Mouse (Mus musculus) hindbrain, embryonic 14.5 days (tissue): ENCODE data around the gene Sept1. TPM values are rescaled to one million over a fixed set of nuclear protein-coding genes. Genes with fewer than 3 reads are reported as not detected.
"Not testable (repeated sequence)": the region's sequence is repeated elsewhere in the genome, so short reads cannot be mapped to it uniquely, and the experiment has no call there.

Experiments used
- ATAC-seq: fragments of 200-750 bp; cut with Nextera tagmentation; 2 replicates; pipeline ENCODE4 v1.8.0; 2017; ENCODE audit warnings: moderate number of reproducible peaks, mild to moderate bottlenecking, moderate TSS enrichment, moderate library complexity; ENCODE audit not compliant: low FRiP score
- DNase-seq: peaks from one replicate; pipeline ENCODE4 v3.0.0-alpha.2; 2015; ENCODE audit warnings: low spot score
- H3K27ac ChIP-seq: fragments of 300-500 bp; sonication (generic); 2 replicates; pipeline ENCODE4 v1.5.1; 2014; ENCODE audit warnings: mild to moderate bottlenecking, moderate library complexity
- H3K27me3 ChIP-seq: fragments of 300-500 bp; sonication (generic); 2 replicates; pipeline ENCODE4 v1.6.1; 2014; ENCODE audit warnings: mild to moderate bottlenecking, low read length, mixed read lengths; ENCODE audit not compliant: control insufficient read depth, insufficient read depth
- H3K36me3 ChIP-seq: fragments of 300-500 bp; sonication (generic); replicated peaks from 2 replicates; pipeline ENCODE4 v1.6.1; 2014; ENCODE audit not compliant: control insufficient read depth, insufficient read depth
- H3K4me1 ChIP-seq: fragments of 300-500 bp; sonication (generic); replicated peaks from 2 replicates; pipeline ENCODE4 v1.6.1; 2014; ENCODE audit warnings: antibody characterized with exemption, low read length, mixed read lengths; ENCODE audit not compliant: control insufficient read depth, insufficient read depth
- H3K4me2 ChIP-seq: fragments of 300-500 bp; sonication (generic); replicated peaks from 2 replicates; pipeline ENCODE4 v1.6.1; 2014; ENCODE audit warnings: mild to moderate bottlenecking, moderate library complexity
- H3K4me3 ChIP-seq: fragments of 300-500 bp; sonication (generic); replicated peaks from 2 replicates; pipeline ENCODE4 v1.5.1; 2014; ENCODE audit warnings: mild to moderate bottlenecking, low read length
- H3K9ac ChIP-seq: fragments of 300-500 bp; sonication (generic); 2 replicates; pipeline ENCODE4 v1.6.1; 2014
- H3K9me3 ChIP-seq: fragments of 300-500 bp; sonication (generic); 2 replicates; pipeline ENCODE4 v1.6.1; 2016; ENCODE audit warnings: low read length; ENCODE audit not compliant: control insufficient read depth
- WGBS: fragments of 180-500 bp; shearing (Covaris S2); extraction: QIAGEN DNeasy Blood & Tissue Kit; methylation state at CpG from one replicate; pipeline ENCODE4 v1.1.7; 2014; 5-methylcytosine and 5-hydroxymethylcytosine counted together
- polyA plus RNA-seq: library from polyadenylated mRNA; unstranded; fragments of >200 nt; fragmentation: Nextera tagmentation; extraction: Ambion mirVana; gene quantifications from 2 replicates; pipeline ENCODE4 v1.2.1, GENCODE M21; 2014

The Sept1 gene
- polyA plus RNA-seq, 1 experiment from 2014 or later, result 9.2 TPM

DNA sequence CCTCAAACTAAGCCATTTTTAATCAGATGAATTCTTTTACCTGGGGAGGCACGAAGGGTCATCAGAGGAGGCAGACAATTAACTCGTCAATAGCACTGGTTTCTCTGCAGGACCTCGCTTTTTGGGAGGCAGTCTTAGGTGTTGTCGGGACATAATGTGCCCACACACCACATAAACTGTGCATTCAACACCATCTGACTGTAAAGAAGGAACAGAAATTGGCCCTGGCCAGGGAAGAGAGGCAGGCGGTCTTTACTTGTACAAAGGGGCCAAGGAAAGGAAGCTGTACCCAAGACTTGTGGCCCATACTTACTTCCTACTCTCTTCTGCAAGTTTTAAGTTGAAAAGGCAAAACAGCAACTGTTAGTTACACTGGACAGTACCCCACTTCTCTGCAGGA is 23.6 kb upstream of the Sept1 start:
- no peak overlapping the region for H3K4me3 ChIP-seq
- H3K27me3 ChIP-seq, result no peaks in the 10 kb centered on the region
- H3K4me2 ChIP-seq, result no peak overlapping the region
- peaks cover 5% of the 10 kb centered on the region; the same call in 1 of the 2 replicates for H3K36me3 ChIP-seq
- no peak for DNase-seq
- peaks cover 19% of the 10 kb centered on the region; the same call in 1 of the 2 replicates for H3K4me1 ChIP-seq
- no peak overlapping the region for H3K9ac ChIP-seq
- no peaks in the 10 kb centered on the region for H3K9me3 ChIP-seq
- no peak overlapping the region for H3K27ac ChIP-seq
- no peak for ATAC-seq
- WGBS, result 92% methylated on average over 5 of the region's 5 CpGs

DNA sequence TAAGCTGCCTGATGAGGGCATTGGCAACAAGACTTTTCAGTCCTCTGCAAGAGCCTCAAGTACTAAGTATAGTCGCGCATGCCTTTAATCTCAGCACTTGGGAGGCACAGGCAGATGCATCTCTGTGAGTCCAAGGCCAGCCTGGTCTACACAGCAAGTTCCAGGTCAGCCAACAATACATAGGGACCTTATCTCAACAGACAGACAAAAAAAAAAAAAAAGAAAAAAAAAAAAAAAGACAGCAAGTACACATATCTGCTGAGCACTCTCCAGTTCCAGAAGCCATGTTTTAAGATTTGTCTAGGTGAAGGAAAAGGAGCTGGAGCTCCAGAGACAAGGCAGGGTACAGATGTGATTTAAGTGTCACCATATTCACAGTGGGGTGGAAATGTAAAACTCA is 23.0 kb upstream of the Sept1 start:
- H3K27ac ChIP-seq, result no peak overlapping the region
- DNase-seq (no peak), ATAC-seq (no peak)
- no peak overlapping the region for H3K4me3 ChIP-seq
- peaks cover 5% of the 10 kb centered on the region; the same call in 1 of the 2 replicates for H3K36me3 ChIP-seq
- H3K9me3 ChIP-seq, result no peaks in the 10 kb centered on the region
- 98% methylated on average over 2 of the region's 2 CpGs for WGBS
- no peaks in the 10 kb centered on the region for H3K27me3 ChIP-seq
- H3K4me1 ChIP-seq, result peaks cover 17% of the 10 kb centered on the region; the same call in 1 of the 2 replicates
- H3K9ac ChIP-seq, result no peak overlapping the region
- H3K4me2 ChIP-seq, result no peak overlapping the region

DNA sequence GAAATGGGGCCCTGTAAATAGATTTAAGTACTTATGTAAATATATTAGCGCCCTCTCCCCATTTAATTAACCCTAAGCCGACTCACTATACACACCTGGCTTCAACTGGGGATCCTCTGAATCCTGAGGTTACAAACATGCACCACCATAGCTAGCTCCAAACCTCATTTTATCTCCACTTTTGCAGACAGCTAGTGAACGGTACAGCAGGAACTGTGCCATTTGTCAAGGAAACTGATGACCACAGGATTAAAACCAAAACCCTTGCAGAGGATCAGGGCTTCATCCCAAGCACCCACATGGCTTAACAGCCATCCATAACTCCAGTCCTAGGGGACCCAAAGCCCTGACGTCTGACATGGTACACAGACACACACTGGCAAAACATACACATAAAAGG is 22.1 kb upstream of the Sept1 start:
- peaks cover 7% of the 10 kb centered on the region for H3K36me3 ChIP-seq
- H3K9me3 ChIP-seq, result no peaks in the 10 kb centered on the region
- peak overlapping the region; percentile 96 for H3K27ac ChIP-seq
- H3K4me1 ChIP-seq, result peaks cover 15% of the 10 kb centered on the region; the same call in 1 of the 2 replicates
- H3K27me3 ChIP-seq, result no peaks in the 10 kb centered on the region
- H3K9ac ChIP-seq, result peak overlapping the region; percentile 72
- H3K4me2 ChIP-seq, result peak overlapping the region; percentile 79
- peak overlapping the region; percentile 46 for H3K4me3 ChIP-seq
- 37% methylated on average over 4 of the region's 4 CpGs for WGBS
- no peak for DNase-seq
- no peak for ATAC-seq

DNA sequence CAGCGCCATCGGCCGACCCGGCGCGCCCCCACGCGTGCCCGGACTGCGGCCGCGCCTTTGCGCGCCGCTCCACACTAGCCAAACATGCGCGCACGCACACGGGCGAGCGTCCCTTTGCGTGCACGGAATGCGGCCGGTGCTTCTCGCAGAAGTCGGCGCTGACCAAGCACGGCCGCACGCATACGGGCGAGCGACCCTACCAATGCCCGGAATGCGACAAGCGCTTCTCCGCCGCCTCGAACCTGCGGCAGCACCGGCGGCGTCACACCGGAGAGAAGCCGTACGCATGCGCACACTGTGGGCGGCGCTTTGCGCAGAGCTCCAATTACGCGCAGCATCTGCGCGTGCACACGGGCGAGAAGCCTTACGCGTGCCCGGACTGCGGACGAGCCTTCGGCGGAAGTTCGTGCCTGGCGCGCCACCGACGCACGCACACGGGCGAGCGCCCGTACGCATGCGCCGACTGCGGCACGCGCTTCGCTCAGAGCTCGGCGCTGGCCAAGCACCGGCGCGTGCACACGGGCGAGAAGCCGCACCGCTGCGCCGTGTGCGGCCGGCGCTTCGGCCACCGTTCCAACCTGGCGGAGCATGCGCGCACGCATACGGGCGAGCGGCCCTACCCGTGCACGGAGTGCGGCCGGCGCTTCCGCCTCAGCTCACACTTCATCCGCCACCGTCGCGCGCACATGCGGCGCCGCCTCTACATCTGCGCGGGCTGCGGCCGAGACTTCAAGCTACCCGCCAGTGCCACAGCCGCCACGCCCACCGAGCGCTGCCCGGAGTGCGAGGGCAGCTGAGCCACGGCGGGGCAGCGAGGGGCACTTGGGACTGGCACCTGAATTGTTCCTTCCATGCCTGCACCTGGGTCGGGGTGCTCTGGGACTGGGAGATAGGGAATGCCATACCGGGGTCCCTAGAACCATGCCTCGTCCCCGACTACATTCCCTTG is 21.2 kb upstream of the Sept1 start:
- Histone ChIP-seq H3K4me3 (peak overlapping the region; percentile 46), H3K27ac (peak overlapping the region; percentile 96), H3K27me3 (no peaks in the 10 kb centered on the region), H3K9ac (peak overlapping the region; percentile 78), H3K36me3 (peaks cover 15% of the 10 kb centered on the region), H3K9me3 (no peaks in the 10 kb centered on the region), H3K4me2 (peak overlapping the region; percentile 79), H3K4me1 (peaks cover 12% of the 10 kb centered on the region; the same call in 1 of the 2 replicates)
- WGBS, result under 1% methylated on average over 136 of the region's 136 CpGs
- ATAC-seq (peak; percentile 97), DNase-seq (peak; percentile 100)

DNA sequence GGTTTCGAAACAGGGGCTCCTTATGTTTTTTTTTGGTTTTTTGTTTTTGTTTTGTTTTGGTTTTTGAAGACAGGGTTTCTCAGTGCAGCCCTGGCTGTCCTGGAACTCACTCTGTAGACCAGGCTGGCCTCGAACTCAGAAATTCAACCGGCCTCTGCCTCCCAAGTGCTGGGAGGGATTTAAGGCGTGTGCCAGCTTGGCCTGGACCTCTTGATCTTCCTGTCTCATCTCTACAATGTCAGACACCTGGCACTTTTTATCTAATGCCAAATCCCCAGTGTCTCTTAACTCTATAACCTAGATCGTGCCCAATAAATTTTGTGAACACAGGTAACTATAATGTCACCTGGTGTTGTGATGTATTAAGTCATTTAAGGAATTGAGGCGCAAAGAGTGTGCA is 20.4 kb upstream of the Sept1 start:
- WGBS, result 91% methylated on average over 6 of the region's 6 CpGs
- Histone ChIP-seq H3K27ac (peak overlapping the region; percentile 96), H3K27me3 (no peaks in the 10 kb centered on the region), H3K4me1 (peaks cover 12% of the 10 kb centered on the region; the same call in 1 of the 2 replicates), H3K9ac (peak overlapping the region; percentile 78), H3K9me3 (no peaks in the 10 kb centered on the region), H3K36me3 (peaks cover 18% of the 10 kb centered on the region), H3K4me3 (peak overlapping the region; percentile 46), H3K4me2 (peak overlapping the region; percentile 79)
- no peak for DNase-seq
- no peak for ATAC-seq

DNA sequence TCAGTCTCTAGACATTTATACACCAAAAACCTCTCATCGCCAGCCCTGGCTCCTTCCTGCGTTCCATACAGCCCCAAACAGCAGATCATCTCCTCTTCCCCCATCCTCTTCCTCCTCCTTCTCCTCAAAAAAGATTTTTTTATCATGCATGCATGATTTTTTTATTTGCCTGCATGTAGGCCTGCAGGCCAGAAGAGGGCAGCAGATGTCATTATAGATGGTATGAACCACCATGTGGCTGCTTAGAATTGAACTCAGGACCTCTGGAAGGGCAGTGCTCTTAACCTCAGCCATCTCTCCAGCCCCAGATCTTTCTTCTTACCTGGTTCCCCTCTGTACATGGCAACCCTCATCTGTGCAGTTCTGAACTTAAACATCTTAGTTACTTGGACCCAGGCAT is 19.5 kb upstream of the Sept1 start:
- no peak overlapping the region for H3K9ac ChIP-seq
- no peak for ATAC-seq
- 90% methylated on average over 2 of the region's 2 CpGs for WGBS
- no peak overlapping the region for H3K27ac ChIP-seq
- DNase-seq, result peak; percentile 38
- H3K4me2 ChIP-seq, result no peak overlapping the region
- H3K4me1 ChIP-seq, result peaks cover 12% of the 10 kb centered on the region; the same call in 1 of the 2 replicates
- peaks cover 24% of the 10 kb centered on the region for H3K36me3 ChIP-seq
- H3K9me3 ChIP-seq, result no peaks in the 10 kb centered on the region
- no peak overlapping the region for H3K4me3 ChIP-seq
- H3K27me3 ChIP-seq, result no peaks in the 10 kb centered on the region

DNA sequence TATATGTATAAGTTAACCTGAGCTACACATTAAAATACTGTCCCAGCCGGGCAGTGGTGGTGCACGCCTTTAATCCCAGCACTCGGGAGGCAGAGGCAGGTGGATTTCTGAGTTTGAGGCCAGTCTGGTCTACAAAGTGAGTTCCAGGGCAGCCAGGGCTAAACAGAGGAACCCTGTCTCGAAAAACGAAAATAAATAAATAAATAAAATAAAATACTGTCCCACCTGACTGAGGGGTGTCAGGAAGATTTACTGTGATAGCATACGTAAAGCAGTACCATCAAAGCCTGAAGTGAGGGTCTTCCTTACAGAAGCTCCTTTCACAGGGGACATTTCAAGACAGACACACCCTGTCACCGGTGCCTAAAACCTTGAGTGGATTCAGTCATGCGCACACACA is 17.6 kb upstream of the Sept1 start:
- H3K36me3 ChIP-seq, result peaks cover 23% of the 10 kb centered on the region
- WGBS, result 91% methylated on average over 8 of the region's 8 CpGs
- H3K27ac ChIP-seq, H3K4me3 ChIP-seq, H3K4me2 ChIP-seq, H3K9me3 ChIP-seq, H3K9ac ChIP-seq, H3K27me3 ChIP-seq, DNase-seq, ATAC-seq: not testable (repeated sequence)
- H3K4me1 ChIP-seq, result peaks cover 15% of the 10 kb centered on the region

DNA sequence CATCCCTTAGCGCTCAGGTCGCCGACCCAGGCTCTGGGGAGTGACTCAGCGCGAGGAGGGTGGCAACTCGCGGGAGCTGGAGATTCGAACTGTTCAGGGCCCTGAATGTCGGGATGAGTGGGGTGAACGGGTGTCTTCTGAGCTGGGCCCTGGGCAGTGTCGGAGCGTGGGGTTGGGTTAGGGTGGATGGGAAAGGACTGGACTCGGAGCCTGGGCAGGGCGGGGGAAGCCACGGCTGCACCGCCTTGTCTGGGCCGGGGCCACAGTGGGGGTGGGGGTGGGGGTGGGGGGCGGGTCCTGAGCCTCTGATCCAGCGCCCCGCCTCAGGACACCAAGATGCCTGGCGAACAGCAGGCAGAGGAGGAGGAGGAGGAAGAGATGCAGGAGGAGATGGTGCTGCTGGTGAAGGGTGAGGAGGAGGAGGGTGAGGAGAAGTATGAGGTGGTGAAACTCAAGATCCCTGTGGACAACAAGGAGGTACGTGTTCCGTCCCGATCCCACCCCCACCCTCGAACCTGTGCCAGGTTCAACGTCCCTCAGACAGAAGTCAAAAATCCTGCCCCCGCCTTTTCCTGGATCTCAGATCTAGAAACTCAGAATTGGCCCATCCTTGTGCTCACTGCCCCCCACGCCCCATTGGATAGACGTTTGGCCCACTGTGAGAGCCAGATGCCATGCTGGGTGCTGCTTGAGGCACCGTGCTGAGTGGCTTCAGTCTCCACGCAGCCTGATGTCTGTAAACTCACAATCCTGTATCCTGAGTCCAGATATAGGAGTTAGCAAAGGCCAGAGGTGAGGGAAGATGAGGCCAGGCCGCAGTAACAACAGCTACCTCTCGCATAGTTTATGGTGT is 12.0 kb upstream of the Sept1 start:
- H3K27me3 ChIP-seq, result no peaks in the 10 kb centered on the region
- H3K4me1 ChIP-seq, result peaks cover 17% of the 10 kb centered on the region
- DNase-seq, result no peak
- peak overlapping the region; percentile 80 for H3K27ac ChIP-seq
- peak overlapping the region; percentile 87 for H3K4me3 ChIP-seq
- no peaks in the 10 kb centered on the region for H3K9me3 ChIP-seq
- 11% methylated on average over 33 of the region's 33 CpGs for WGBS
- peak; percentile 81 for ATAC-seq
- H3K4me2 ChIP-seq, result peak overlapping the region; percentile 81
- H3K9ac ChIP-seq, result peak overlapping the region; percentile 96
- H3K36me3 ChIP-seq, result peaks cover 20% of the 10 kb centered on the region
